Mouse (Mus musculus) kidney, adult 2 months (tissue): Measurements from ENCODE around the gene Fam168b.

Experiments
- CTCF ChIP-seq: fragments of 200-500 bp; conservative IDR thresholded peaks from 2 replicates; pipeline ENCODE4 v1.5.1; 2011; ENCODE audit warnings: low read depth, mild to moderate bottlenecking, control low read depth, low read length, moderate library complexity, mixed read lengths; ENCODE audit not compliant: insufficient read depth, insufficient read length
- POLR2A ChIP-seq: fragments of 200-500 bp; IDR thresholded peaks from one replicate; pipeline ENCODE4 v1.6.1; 2011; ENCODE audit warnings: low read depth, low read length, control low read depth

- TF ChIP-seq CTCF (no peak), POLR2A (no peak)
Observed at GRCm38 (mm10) chr1:34892466-34892865, 49.6 kb upstream of the Fam168b start.
